Mouse (Mus musculus) thymus, adult 2 months (tissue): ENCODE results near the gene Gm20696. TPM values are rescaled to one million over a fixed set of nuclear protein-coding genes. Genes with fewer than 3 reads are reported as not detected.
A peak's percentile ranks its signal among the peaks of the same experiment; 100 is the strongest.

Experiments used
- DNase-seq: peaks from one replicate; pipeline ENCODE4 v3.0.0; 2021
- H3K27ac ChIP-seq: fragments of 200-500 bp; 2 replicates; pipeline ENCODE4 v1.5.1; 2012; ENCODE audit warnings: low read length, control low read depth; ENCODE audit not compliant: control insufficient read depth, insufficient read depth
- H3K27me3 ChIP-seq: fragments of 200-500 bp; 2 replicates; pipeline ENCODE4 v1.6.1; 2012; ENCODE audit warnings: mild to moderate bottlenecking, low read length, moderate library complexity, mixed read lengths; ENCODE audit not compliant: control insufficient read depth, insufficient read depth
- H3K36me3 ChIP-seq: fragments of 200-500 bp; 2 replicates; pipeline ENCODE4 v1.6.1; 2012; ENCODE audit warnings: mild to moderate bottlenecking, low read length, moderate library complexity; ENCODE audit not compliant: control insufficient read depth, insufficient read depth
- H3K4me1 ChIP-seq: fragments of 200-500 bp; replicated peaks from 2 replicates; pipeline ENCODE4 v1.6.1; 2012; ENCODE audit warnings: low read length; ENCODE audit not compliant: control insufficient read depth, insufficient read depth
- H3K4me3 ChIP-seq: fragments of 200-500 bp; 2 replicates; pipeline ENCODE4 v1.5.1; 2012; ENCODE audit warnings: mild to moderate bottlenecking, low read length, control low read depth, moderate library complexity; ENCODE audit not compliant: control insufficient read depth, insufficient read depth
- CTCF ChIP-seq: fragments of 200-500 bp; IDR thresholded peaks from 2 replicates; pipeline ENCODE4 v1.5.1; 2012; ENCODE audit warnings: mild to moderate bottlenecking, control low read depth, low read length, moderate library complexity, borderline replicate concordance; ENCODE audit not compliant: control insufficient read depth, poor library complexity, insufficient read depth; ENCODE audit errors: extremely low read depth
- POLR2A ChIP-seq: fragments of 200-500 bp; IDR thresholded peaks from 2 replicates; pipeline ENCODE4 v1.6.1; 2012; ENCODE audit warnings: mild to moderate bottlenecking, low read length, control low read depth, moderate library complexity; ENCODE audit not compliant: control insufficient read depth, poor library complexity, insufficient read depth; ENCODE audit errors: extremely low read depth
- WGBS: fragments of 180-500 bp; shearing (Covaris S2); methylation state at CpG from one replicate; pipeline ENCODE4 v1.1.7; 2018; 5-methylcytosine and 5-hydroxymethylcytosine counted together
- polyA plus RNA-seq: library from polyadenylated mRNA; depleted of rRNA; stranded (reverse); fragments of >200 nt; gene quantifications from 2 replicates; pipeline ENCODE4 v1.2.3, GENCODE M21; 2012

The Gm20696 gene
- polyA plus RNA-seq, 1 experiment = 3.3 TPM

GRCm38 (mm10) chr6:99678108-99678507 lies 11.5 kb upstream of the Gm20696 start:
- 92% methylated on average over 11 of the region's 11 CpGs for WGBS
- TF ChIP-seq CTCF (no peak), POLR2A (no peak)
- Histone ChIP-seq H3K4me1 (no peaks in the 10 kb centered on the region), H3K4me3 (no peak overlapping the region), H3K27ac (no peak overlapping the region), H3K27me3 (no peaks in the 10 kb centered on the region), H3K36me3 (no peaks in the 10 kb centered on the region)
- no peak for DNase-seq

DNA sequence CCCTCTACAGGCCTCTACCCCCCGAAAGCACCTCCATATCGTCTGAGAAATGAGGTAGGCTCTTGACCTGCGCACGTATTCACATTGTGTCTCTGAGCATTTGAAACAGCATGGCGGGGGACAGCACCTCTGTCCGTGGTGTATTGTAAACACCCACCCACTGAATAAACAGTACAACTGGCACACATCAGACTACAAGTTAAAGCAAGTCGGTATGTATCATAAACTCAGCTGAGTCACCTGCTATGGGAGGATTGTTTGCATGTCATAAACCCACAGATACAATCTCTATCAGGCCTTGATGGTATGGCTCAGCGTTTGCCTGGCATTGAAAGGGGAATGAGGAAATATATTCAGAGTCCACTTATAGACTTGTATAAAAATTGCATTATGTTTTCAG lies 10.7 kb upstream of the Gm20696 start:
- H3K27ac ChIP-seq = no peak overlapping the region
- H3K27me3 ChIP-seq = no peaks in the 10 kb centered on the region
- TF ChIP-seq POLR2A = no peak
- no peak for TF ChIP-seq CTCF
- H3K4me1 ChIP-seq = no peaks in the 10 kb centered on the region
- no peaks in the 10 kb centered on the region for H3K36me3 ChIP-seq
- 89% methylated on average over 8 of the region's 8 CpGs for WGBS
- no peak for DNase-seq
- H3K4me3 ChIP-seq = no peak overlapping the region

GRCm38 (mm10) chr6:99674482-99674881 lies 7.9 kb upstream of the Gm20696 start:
- 89% methylated on average over 4 of the region's 4 CpGs for WGBS

GRCm38 (mm10) chr6:99671768-99672167 lies 5.2 kb upstream of the Gm20696 start:
- Histone ChIP-seq H3K27ac (no peak overlapping the region), H3K36me3 (no peaks in the 10 kb centered on the region), H3K4me3 (no peak overlapping the region), H3K4me1 (peaks cover 12% of the 10 kb centered on the region), H3K27me3 (no peaks in the 10 kb centered on the region)
- no peak for DNase-seq
- TF ChIP-seq CTCF (no peak), POLR2A (no peak)
- 62% methylated on average over 3 of the region's 3 CpGs for WGBS

More at GRCm38 (mm10) chr6:99674482-99674881, 7.9 kb upstream of the Gm20696 start:
- no peak overlapping the region for H3K27ac ChIP-seq
- no peak overlapping the region for H3K4me3 ChIP-seq
- H3K27me3 ChIP-seq = no peaks in the 10 kb centered on the region
- H3K36me3 ChIP-seq = no peaks in the 10 kb centered on the region
- TF ChIP-seq CTCF (no peak), POLR2A (no peak)
- no peak for DNase-seq
- H3K4me1 ChIP-seq = 0 out of 2 replicates have a peak, but pooled peaks cover 3% of the 10 kb centered on the region

DNA sequence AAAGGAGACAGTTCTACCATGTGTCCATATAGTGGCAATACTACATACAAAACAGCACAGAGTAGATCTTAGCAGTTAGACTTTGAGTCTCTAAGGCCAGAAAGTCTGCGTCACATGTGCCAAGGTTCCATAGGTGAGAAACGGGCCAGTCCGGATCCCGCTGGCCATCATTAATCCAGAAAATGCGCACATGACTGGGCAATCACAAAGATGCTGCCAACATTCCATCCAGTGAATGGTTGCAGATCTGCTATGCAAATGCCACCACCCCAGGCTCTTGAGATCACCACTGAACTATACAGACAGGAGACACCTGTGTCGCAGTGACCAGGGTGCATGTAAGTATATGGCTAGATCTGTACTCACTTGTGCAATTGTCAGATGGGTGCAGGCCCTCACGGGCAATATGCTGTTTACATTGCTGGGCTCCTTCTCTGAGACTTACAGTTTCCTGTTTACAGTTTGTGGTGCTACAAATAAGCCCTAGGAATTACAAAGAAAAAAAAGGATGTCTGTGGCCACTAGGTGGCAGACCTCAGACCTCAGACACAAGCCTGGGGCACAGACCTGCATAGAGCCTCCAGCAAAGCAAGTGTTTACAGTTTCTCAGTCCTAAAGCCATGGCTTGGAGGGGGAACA lies 4.0 kb upstream of the Gm20696 start:
- no peaks in the 10 kb centered on the region for H3K27me3 ChIP-seq
- H3K4me1 ChIP-seq = peaks cover 13% of the 10 kb centered on the region
- DNase-seq = peak; percentile 72
- H3K36me3 ChIP-seq = no peaks in the 10 kb centered on the region
- 83% methylated on average over 7 of the region's 7 CpGs for WGBS
- TF ChIP-seq POLR2A = no peak
- TF ChIP-seq CTCF = no peak
- H3K27ac ChIP-seq = no peak overlapping the region
- no peak overlapping the region for H3K4me3 ChIP-seq

DNA sequence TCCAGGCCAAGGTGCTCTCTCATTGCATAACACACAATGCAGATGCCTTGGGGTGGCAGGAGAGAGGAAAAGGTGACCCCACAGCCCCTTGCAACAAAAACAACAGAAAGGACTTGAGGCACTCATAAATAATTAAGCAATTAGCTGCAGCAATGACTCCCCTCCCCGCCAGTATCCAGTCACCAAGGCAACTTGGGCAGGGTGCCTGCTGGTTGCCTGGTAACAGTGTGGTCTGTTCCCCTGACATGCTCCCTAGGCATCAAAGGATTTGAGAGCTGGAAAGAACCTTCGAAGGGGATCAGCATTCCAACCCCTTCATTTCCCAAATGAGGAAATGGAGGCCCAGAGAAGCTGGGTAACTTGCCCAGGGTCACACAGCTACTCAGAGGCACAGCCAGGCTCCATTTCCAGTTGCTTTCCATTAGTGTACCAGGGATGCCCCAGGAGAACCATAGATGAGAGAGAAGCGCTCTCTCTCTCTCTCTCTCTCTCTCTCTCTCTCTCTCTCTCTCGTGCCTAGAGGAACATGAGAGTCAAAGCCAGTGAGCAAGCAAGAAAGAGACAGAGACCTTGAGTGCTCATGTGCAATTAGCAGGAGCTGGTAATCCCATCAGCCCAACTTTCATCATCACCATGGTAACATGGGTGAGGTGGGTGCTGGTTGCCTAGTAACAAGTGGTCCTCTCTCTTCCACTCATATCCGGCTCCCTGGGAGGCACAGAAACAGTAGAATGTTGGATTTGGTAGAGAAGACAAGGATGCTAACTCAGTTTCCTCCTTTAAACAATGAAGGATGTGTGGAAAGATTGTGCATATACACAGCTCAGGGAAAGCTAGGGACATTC lies 3.1 kb upstream of the Gm20696 start:
- H3K27ac ChIP-seq = no peak overlapping the region
- WGBS = 82% methylated on average over 5 of the region's 5 CpGs

More for the DNA sequence above, 3.1 kb upstream of the Gm20696 start:
- Histone ChIP-seq H3K36me3 (no peaks in the 10 kb centered on the region), H3K4me1 (peaks cover 13% of the 10 kb centered on the region), H3K27me3 (no peaks in the 10 kb centered on the region), H3K4me3 (no peak overlapping the region)
- no peak for DNase-seq
- TF ChIP-seq CTCF (no peak), POLR2A (no peak)
